Mouse (Mus musculus) cerebellum, adult 9-11 months (tissue): ENCODE measurements at regions not wholly inside any gene's neighbourhood (a gene's known extent, or its start where the extent isn't known, plus 50 kb on each side); places are given as distances from the start of the nearest gene placed in this dataset.

Source experiments
- DNase-seq: peaks from one replicate; pipeline ENCODE4 v3.0.0; 2022

DNA sequence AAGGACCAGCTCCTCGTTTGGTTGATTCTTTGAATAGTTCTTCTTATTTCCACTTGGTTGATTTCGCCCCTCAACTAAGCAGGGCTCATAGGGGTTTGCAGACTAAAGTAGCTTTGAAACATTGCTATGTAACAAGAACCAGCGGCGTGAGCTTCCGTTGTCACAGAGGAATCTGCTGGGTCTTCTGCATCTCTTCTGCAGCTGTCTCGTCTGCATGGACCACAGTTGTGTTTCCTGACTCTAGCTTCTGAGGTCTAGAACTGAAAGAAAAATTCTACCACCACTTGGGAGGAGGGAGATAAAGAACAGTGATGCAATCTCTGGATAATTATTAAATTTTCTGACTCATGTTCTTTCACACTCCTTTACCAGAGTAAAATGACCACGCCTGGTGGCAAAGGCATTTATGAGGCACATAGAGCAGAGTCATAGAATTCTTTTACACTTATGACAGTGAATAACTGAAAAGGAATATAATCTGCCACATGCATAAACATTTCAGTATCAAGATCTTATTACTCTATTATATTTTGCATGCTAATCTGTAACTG is 1340.9 kb downstream of the Slc22a22 start:
- DNase-seq = no peak

- no peak for DNase-seq
Observed at GRCm38 (mm10) chr15:56128029-56128428, 1349.4 kb downstream of the Slc22a22 start.

GRCm38 (mm10) chr15:56119287-56120065 is 1357.9 kb downstream of the Slc22a22 start:
- DNase-seq = no peak

GRCm38 (mm10) chr15:56108313-56108712 is 1369.1 kb downstream of the Slc22a22 start:
- DNase-seq = no peak

DNA sequence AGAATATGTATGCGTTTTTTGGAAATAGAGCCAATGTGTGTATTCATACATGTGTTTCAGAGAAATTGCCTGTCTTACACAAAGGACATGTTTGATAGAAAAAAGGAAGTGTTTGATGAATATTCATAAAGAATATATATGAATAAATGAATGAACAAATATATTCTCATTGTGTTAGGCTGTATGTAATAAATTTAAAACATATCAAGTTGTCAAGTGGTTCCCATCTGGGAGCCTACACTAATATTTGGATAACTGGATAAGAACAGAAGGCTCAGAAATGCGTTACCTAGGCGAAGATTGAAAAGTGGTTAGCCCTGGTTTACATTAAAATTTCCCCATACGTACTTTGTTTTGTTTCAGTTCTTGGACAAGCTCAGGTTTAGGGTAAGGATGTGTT is 1369.7 kb downstream of the Slc22a22 start:
- DNase-seq = no peak

GRCm38 (mm10) chr15:56100133-56100735 is 1377.2 kb downstream of the Slc22a22 start:
- DNase-seq = no peak

- DNase-seq = no peak
Observed at GRCm38 (mm10) chr15:56077838-56078567, 1399.4 kb downstream of the Slc22a22 start.

DNA sequence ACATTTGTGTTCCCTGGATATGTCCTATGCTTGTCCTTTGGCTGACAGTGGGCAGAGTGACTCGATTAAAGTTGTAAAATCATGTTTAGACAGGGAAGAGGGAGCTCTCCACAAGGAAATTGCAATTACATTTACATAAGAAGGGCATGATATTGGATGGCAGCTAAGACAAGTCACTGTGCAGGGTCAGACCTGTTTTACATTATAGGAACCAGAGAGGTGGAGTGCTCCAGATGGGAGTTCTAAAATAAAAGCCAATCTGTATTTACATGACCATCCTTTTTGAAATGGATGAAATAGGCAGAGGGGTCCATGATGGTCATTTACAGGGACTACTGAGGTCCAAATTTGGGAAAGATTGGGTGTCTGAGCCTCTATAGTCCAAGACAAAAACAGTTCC is 1400.3 kb downstream of the Slc22a22 start:
- no peak for DNase-seq

DNA sequence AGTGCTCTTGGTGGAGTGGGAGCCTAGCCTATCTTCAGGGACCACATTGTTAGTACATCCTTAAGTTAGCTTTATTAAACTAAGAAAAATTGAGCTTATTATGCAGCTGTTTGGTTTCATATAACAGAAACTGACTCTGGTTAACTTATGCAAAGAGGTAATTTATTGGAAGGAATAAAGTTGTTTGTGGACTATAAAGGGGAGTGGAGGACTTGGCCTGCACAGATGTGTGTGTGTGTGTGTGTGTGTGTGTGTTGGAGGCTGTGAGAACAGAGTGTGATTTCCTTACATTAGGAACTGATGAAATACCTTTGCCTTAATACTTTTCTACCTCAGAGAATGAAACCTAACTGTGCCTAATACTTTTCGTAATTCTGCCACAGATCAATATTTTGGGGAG is 1400.7 kb downstream of the Slc22a22 start:
- DNase-seq = no peak

DNA sequence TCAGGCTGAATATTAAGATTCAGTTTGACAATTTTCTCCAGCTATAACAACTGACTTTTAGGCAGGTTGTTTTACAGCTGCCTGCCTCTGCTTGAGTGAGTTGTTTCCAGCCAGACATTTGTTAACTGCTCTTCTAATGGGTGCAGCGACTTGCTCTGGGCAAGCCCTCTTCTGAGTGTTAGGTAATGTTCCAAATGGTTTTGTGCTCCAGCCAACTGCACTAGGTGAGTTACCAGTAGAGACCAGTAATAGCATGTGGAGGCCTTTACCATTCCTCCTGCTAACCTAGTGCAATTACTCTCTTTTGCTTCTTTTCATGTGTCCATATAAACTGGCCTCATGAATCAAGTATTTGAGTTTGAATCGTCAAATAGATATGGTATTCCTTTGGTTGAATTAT is 1407.9 kb downstream of the Slc22a22 start:
- DNase-seq = no peak

DNA sequence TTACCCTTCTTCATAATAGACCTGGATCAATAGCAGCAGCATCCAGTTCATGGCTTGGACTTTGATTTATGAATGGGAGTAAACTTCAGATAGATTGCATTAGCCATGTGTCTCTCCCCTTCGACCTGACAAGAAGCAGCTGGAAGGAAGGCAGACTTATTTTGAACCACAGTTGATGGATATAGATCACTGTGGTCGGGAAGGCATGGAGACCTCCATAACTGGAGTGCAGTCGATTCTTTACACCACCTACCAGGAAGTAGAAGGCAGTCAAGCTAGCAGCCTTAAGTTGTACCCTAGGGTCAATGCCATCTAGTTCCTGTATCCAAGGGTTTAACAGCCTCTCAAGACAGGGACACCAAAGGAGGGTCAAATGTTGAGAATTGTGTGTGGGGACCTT is 1410.2 kb downstream of the Slc22a22 start:
- no peak for DNase-seq

DNA sequence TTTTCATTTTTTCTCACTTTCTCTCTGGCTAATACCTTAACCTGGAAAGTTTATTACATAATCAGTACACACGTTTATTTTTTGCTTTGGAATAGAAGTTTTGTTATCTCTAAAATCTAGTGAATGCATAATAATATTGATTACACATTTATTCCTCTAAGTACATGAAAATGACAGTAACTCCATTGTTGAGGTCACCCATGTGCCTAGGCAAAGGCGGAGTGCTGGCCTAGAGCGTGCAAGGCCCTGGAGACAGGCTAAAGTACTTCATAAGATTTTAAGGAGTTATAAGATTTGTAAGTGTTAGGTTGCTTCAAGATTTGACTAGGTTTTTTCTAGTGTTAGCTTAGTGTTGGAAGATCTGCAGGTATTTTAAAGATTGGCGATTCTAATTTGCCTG is 1410.9 kb downstream of the Slc22a22 start:
- no peak for DNase-seq

- DNase-seq = no peak
Observed at GRCm38 (mm10) chr15:56065872-56066534, 1411.4 kb downstream of the Slc22a22 start.

GRCm38 (mm10) chr15:56062576-56062975 is 1414.8 kb downstream of the Slc22a22 start:
- DNase-seq = no peak

DNA sequence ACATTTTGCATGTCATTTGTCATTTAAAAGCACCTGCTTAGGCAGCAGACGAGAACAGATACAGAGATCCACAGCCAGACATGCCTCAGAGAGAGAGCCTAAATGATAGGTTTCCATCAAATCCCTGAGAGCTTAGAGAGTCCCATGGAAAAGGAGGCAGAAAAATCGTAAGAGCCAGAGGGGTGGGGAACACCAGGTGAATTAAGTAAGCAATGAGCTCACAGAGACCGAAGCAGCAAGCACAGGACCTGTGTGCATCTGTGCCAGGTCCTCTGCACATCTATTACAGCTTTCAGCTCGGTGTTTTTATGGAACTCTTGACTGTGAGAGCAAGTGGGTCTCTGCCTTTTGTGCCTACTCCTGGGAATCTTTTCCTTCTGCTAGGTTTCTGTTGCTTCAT is 1416.1 kb downstream of the Slc22a22 start:
- no peak for DNase-seq

- no peak for DNase-seq
Observed at GRCm38 (mm10) chr15:56050716-56051115, 1426.7 kb downstream of the Slc22a22 start.

DNA sequence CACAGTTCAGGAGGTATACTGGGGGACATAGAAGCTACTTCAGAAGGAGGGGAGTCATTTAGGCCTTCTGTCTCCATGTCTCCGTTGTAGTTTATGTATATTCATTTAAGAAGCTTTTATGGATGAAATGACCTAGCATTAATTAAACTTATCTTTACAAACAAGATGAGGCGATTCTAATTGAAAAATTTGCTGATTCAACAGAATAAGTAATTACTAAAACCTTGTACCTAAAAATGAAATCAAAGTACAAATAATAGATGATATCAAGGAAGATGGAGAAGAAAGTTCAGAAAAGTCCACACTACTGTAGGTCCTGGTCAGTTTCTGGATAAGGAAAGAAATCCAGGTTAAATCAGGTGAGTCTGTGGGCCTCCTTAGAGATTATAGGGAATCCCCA is 1429.6 kb downstream of the Slc22a22 start:
- no peak for DNase-seq

- DNase-seq = peak; percentile 15
Observed at GRCm38 (mm10) chr15:56046679-56047532, 1430.5 kb downstream of the Slc22a22 start.

DNA sequence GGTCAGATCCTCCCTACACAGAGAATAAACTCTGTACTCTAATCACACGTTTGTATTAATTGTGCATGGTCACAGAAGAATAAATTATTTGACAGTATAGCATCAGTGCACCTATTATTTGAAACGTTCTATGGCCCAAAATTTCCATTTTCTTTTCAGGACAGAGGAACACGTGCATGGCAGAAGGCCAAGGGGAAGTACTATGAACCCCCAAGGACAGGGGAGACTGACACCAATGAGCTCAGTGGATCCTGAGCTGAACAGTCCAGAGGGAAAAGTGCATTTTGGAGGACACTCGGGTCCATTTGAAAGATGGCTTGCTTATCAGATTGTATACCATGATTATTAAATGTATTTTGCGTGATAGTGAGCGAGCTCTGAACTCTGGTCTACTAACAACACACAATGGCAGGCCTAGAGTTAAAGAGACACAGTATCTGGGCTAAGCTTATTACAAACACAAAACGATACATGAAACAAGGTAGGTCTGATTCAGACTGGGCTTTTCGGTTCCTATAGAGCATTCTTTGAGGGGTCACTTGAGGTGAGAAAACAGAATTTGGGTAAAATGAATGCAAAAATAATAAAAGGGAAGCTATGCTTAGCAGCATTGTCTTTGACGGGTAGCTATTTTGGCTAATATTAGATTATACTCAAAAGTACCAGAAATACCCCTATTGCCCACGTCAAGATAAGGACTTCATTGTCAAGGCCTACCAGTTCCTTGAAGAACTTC is 1431.7 kb downstream of the Slc22a22 start:
- no peak for DNase-seq

DNA sequence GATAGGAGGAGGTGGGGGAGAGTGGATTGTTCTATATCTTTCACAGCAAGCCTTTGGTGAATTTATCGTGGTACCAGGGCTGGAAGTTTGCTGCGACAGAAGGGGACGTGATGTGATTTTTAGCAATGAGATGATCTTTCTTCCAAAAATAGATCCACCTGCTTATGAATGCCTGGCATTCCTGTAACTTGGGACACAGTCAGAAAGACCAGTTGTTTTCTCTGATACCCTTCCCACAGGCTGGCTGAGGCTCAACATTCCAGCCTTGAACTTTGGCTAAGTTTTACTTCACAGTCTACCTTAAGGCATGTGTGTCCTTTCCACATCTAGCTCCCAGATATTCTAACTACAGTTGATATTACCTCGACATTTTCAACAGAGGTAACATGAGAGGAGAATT is 1434.1 kb downstream of the Slc22a22 start:
- no peak for DNase-seq

- DNase-seq = no peak
Observed at GRCm38 (mm10) chr15:56042449-56042848, 1435.0 kb downstream of the Slc22a22 start.
